15 mouse cellular contexts compared by ENCODE assay signal in genomic region chr10:104490943-104491631, GRCm38 (mm10).
"Had no signal": no experiment of that assay in that cellular context is flagged by ENCODE, and none has a peak within 500 bp of the region (broad histone marks: within the 10 kb centered on the region; RNA-seq: fewer than 3 reads in every experiment).

No protein-coding gene starts in this region.

- H3K4me3 ChIP-seq: limb, embryonic 12.5 days; limb, embryonic 15.5 days; midbrain, embryonic 13.5 days had no signal

- H3K9ac ChIP-seq: limb, embryonic 12.5 days; limb, embryonic 15.5 days; liver, embryonic 14.5 days; liver, postnatal 0 days; midbrain, embryonic 13.5 days had no signal

- H3K36me3 ChIP-seq: limb, embryonic 12.5 days; limb, embryonic 15.5 days; midbrain, embryonic 13.5 days had no signal

- H3K4me2 ChIP-seq: limb, embryonic 12.5 days; limb, embryonic 15.5 days; liver, embryonic 11.5 days; midbrain, embryonic 13.5 days had no signal

- DNase-seq: kidney, adult 2 months; kidney, postnatal 4 days; left cerebral cortex, postnatal 4 days; liver, postnatal 0 days; lung, postnatal 10 days; thymus, adult 18-20 months; thymus, postnatal 36 days had no signal

- ATAC-seq: intestine, postnatal 0 days; liver, postnatal 0 days; midbrain, embryonic 13.5 days; midbrain, embryonic 16.5 days had no signal

- H3K27ac ChIP-seq: limb, embryonic 12.5 days; limb, embryonic 15.5 days; liver, embryonic 14.5 days; macrophage; midbrain, embryonic 13.5 days had no signal

- H3K27me3 ChIP-seq: limb, embryonic 12.5 days; limb, embryonic 15.5 days; midbrain, embryonic 13.5 days had no signal

- H3K4me1 ChIP-seq: limb, embryonic 12.5 days; limb, embryonic 15.5 days; midbrain, embryonic 13.5 days had no signal

- H3K9me3 ChIP-seq: limb, embryonic 12.5 days; limb, embryonic 15.5 days; midbrain, embryonic 13.5 days had no signal
